Mouse (Mus musculus) urinary bladder, postnatal 10 days (tissue): Measurements from ENCODE around the gene Rpl19.

Experiments
- DNase-seq: peaks from one replicate; pipeline ENCODE4 v3.0.0; 2022; ENCODE audit warnings: low spot score

Gene Rpl19

GRCm38 (mm10) chr11:98026570-98027296 is at the start of gene Rpl19:
TSS of gene Rpl19 (plus strand) at chr11:98026710.
- peak; percentile 80 for DNase-seq

GRCm38 (mm10) chr11:97977797-97978196 is 48.7 kb upstream of the Rpl19 start:
- no peak for DNase-seq

- DNase-seq, result no peak
Observed at GRCm38 (mm10) chr11:97978392-97978791, 48.1 kb upstream of the Rpl19 start.

- no peak for DNase-seq
Observed at GRCm38 (mm10) chr11:97979824-97980495, 46.5 kb upstream of the Rpl19 start.

GRCm38 (mm10) chr11:97980531-97980966 is 46.0 kb upstream of the Rpl19 start:
- no peak for DNase-seq

GRCm38 (mm10) chr11:97982721-97983120 is 43.8 kb upstream of the Rpl19 start:
- DNase-seq, result no peak

- DNase-seq, result no peak
Observed at GRCm38 (mm10) chr11:97983506-97983905, 43.0 kb upstream of the Rpl19 start.

- DNase-seq, result no peak
Observed at GRCm38 (mm10) chr11:97983983-97984382, 42.5 kb upstream of the Rpl19 start.

- DNase-seq, result no peak
Observed at GRCm38 (mm10) chr11:97985727-97986677, 40.5 kb upstream of the Rpl19 start, which contains the start of gene Plxdc1. TSS of gene Plxdc1 (minus strand) at chr11:97986444.

GRCm38 (mm10) chr11:97986738-97987465 is 39.6 kb upstream of the Rpl19 start:
- DNase-seq, result no peak

GRCm38 (mm10) chr11:97987551-97988526 is 38.7 kb upstream of the Rpl19 start:
- peak; percentile 85 for DNase-seq

- DNase-seq, result no peak
Observed at GRCm38 (mm10) chr11:97988530-97989096, 37.9 kb upstream of the Rpl19 start.

GRCm38 (mm10) chr11:97994539-97995100 is 31.9 kb upstream of the Rpl19 start:
- DNase-seq, result no peak

- DNase-seq, result no peak
Observed at GRCm38 (mm10) chr11:97995564-97996288, 30.8 kb upstream of the Rpl19 start, which contains the start of gene Arl5c. TSS of gene Arl5c (minus strand) at chr11:97996181.

GRCm38 (mm10) chr11:97996691-97997090 is 29.8 kb upstream of the Rpl19 start:
- DNase-seq, result no peak

GRCm38 (mm10) chr11:97997387-97997960 is 29.0 kb upstream of the Rpl19 start:
- no peak for DNase-seq

- DNase-seq, result no peak
Observed at GRCm38 (mm10) chr11:97998074-97998793, 28.3 kb upstream of the Rpl19 start.
